Mouse (Mus musculus): ENCODE results near the gene Olfr1410.

- TF ChIP-seq CTCF (IDR thresholded peaks at IDR 0.05; ENCODE audit: borderline replicate concordance, insufficient read depth, low read length): no peak
- no peak for TF ChIP-seq POLR2A (IDR thresholded peaks at IDR 0.05; ENCODE audit: low read depth, low read length)
These were observed 20.1 kb upstream of the Olfr1410 start, which contains the start of gene Olfr1412 for GRCm38 (mm10) chr1:92585479-92585878.

Measured in embryonic fibroblast, embryonic 13.5 days (primary cell).